Mouse (Mus musculus): ENCODE measurements around the gene Mrpl39. TPM values are rescaled to one million over a fixed set of nuclear protein-coding genes. Genes with fewer than 3 reads are reported as not detected.

Gene Mrpl39
- polyA plus RNA-seq, 1 experiment from 2014 or later = 35.6 TPM

DNA sequence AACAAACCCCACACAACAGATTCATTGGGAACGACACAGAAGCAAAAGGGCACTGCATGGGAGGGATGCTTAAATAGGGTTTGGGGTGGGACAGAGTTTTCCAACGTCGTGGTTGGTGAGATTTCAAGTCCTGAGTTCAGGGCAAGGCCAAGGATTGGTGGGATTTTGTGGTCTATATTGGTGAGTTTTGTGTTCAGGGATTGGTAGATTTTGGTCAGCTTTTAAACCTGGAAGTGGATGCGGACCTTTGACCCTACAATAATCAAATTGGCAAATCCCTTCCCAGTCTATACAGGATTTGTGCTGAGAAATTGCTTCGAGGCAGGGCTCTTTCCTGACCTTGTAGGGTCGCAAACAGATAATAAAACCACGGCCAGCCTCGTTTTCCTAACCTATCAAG, 32.4 kb upstream of the Mrpl39 start:
- Histone ChIP-seq H3K27ac (ENCODE audit: low read depth, low read length) (no peak overlapping the region), H3K9ac (ENCODE audit: low read depth, low read length) (no peak overlapping the region), H3K9me3 (ENCODE audit: control insufficient read depth, low read length) (no peaks in the 10 kb centered on the region), H3K4me2 (ENCODE audit: low read length) (no peak overlapping the region), H3K36me3 (ENCODE audit: control insufficient read depth, insufficient read depth, low read length) (no peaks in the 10 kb centered on the region), H3K27me3 (replicated peaks; ENCODE audit: control insufficient read depth, insufficient read depth, low read length) (no peaks in the 10 kb centered on the region), H3K4me1 (ENCODE audit: control insufficient read depth, insufficient read depth, low read depth, low read length) (no peaks in the 10 kb centered on the region; the same call in 1 of the 2 replicates), H3K4me3 (ENCODE audit: low read length) (no peak overlapping the region)
- no peak for ATAC-seq
- 90% methylated on average over 8 of the region's 8 CpGs for WGBS

GRCm38 (mm10) chr16:84745721-84746306, 10.3 kb upstream of the Mrpl39 start:
- ATAC-seq = no peak
- H3K9ac ChIP-seq (ENCODE audit: low read depth, low read length) = no peak overlapping the region
- no peaks in the 10 kb centered on the region for H3K27me3 ChIP-seq (replicated peaks; ENCODE audit: control insufficient read depth, insufficient read depth, low read length)
- no peak overlapping the region for H3K27ac ChIP-seq (ENCODE audit: low read depth, low read length)
- H3K36me3 ChIP-seq (ENCODE audit: control insufficient read depth, insufficient read depth, low read length) = no peaks in the 10 kb centered on the region
- H3K4me1 ChIP-seq (ENCODE audit: control insufficient read depth, insufficient read depth, low read depth, low read length) = no peaks in the 10 kb centered on the region
- no peaks in the 10 kb centered on the region for H3K9me3 ChIP-seq (ENCODE audit: control insufficient read depth, low read length)
- H3K4me2 ChIP-seq (ENCODE audit: low read length) = no peak overlapping the region
- 71% methylated on average over 6 of the region's 6 CpGs for WGBS
- H3K4me3 ChIP-seq (ENCODE audit: low read length) = no peak overlapping the region

- H3K9me3 ChIP-seq (ENCODE audit: control insufficient read depth, low read length) = no peaks in the 10 kb centered on the region
- H3K4me3 ChIP-seq (ENCODE audit: low read length) = no peak overlapping the region
- no peak for ATAC-seq
- H3K9ac ChIP-seq (ENCODE audit: low read depth, low read length) = no peak overlapping the region
- no peaks in the 10 kb centered on the region for H3K4me1 ChIP-seq (ENCODE audit: control insufficient read depth, insufficient read depth, low read depth, low read length)
- H3K27ac ChIP-seq (ENCODE audit: low read depth, low read length) = no peak overlapping the region
- 54% methylated on average over 10 of the region's 10 CpGs for WGBS
- H3K4me2 ChIP-seq (ENCODE audit: low read length) = no peak overlapping the region
- no peaks in the 10 kb centered on the region for H3K27me3 ChIP-seq (replicated peaks; ENCODE audit: control insufficient read depth, insufficient read depth, low read length)
- no peaks in the 10 kb centered on the region for H3K36me3 ChIP-seq (ENCODE audit: control insufficient read depth, insufficient read depth, low read length)
These were observed 9.4 kb upstream of the Mrpl39 start for GRCm38 (mm10) chr16:84744703-84745490.

- peaks cover 9% of the 10 kb centered on the region for H3K4me1 ChIP-seq (ENCODE audit: control insufficient read depth, insufficient read depth, low read depth, low read length)
These were observed 1.8 kb upstream of the Mrpl39 start for GRCm38 (mm10) chr16:84737358-84737757.

GRCm38 (mm10) chr16:84734806-84735165, 756 bp downstream of the Mrpl39 start:
- peak overlapping the region; percentile 72 for H3K4me2 ChIP-seq (ENCODE audit: low read length)
- H3K9ac ChIP-seq (ENCODE audit: low read depth, low read length) = peak overlapping the region; percentile 80
- WGBS = under 1% methylated on average over 15 of the region's 15 CpGs
- ATAC-seq = peak; percentile 74
- peaks cover 9% of the 10 kb centered on the region for H3K4me1 ChIP-seq (ENCODE audit: control insufficient read depth, insufficient read depth, low read depth, low read length)
- H3K4me3 ChIP-seq (ENCODE audit: low read length) = peak overlapping the region; percentile 70
- no peaks in the 10 kb centered on the region; the same call in 1 of the 2 replicates for H3K27me3 ChIP-seq (replicated peaks; ENCODE audit: control insufficient read depth, insufficient read depth, low read length)
- no peaks in the 10 kb centered on the region for H3K9me3 ChIP-seq (ENCODE audit: control insufficient read depth, low read length)
- peak overlapping the region; percentile 70; the same call in 1 of the 2 replicates for H3K27ac ChIP-seq (ENCODE audit: low read depth, low read length)
- peaks cover 10% of the 10 kb centered on the region for H3K36me3 ChIP-seq (ENCODE audit: control insufficient read depth, insufficient read depth, low read length)

More at GRCm38 (mm10) chr16:84737358-84737757, 1.8 kb upstream of the Mrpl39 start:
- Histone ChIP-seq H3K9me3 (ENCODE audit: control insufficient read depth, low read length) (no peaks in the 10 kb centered on the region), H3K27ac (ENCODE audit: low read depth, low read length) (no peak overlapping the region), H3K27me3 (replicated peaks; ENCODE audit: control insufficient read depth, insufficient read depth, low read length) (no peaks in the 10 kb centered on the region; the same call in 1 of the 2 replicates), H3K9ac (ENCODE audit: low read depth, low read length) (no peak overlapping the region), H3K4me3 (ENCODE audit: low read length) (no peak overlapping the region), H3K36me3 (ENCODE audit: control insufficient read depth, insufficient read depth, low read length) (no peaks in the 10 kb centered on the region), H3K4me2 (ENCODE audit: low read length) (no peak overlapping the region)
- 81% methylated on average over 3 of the region's 3 CpGs for WGBS
- no peak for ATAC-seq

GRCm38 (mm10) chr16:84720670-84721069, 14.9 kb downstream of the Mrpl39 start:
- no peaks in the 10 kb centered on the region for H3K4me1 ChIP-seq (ENCODE audit: control insufficient read depth, insufficient read depth, low read depth, low read length)
- 91% methylated on average over 2 of the region's 2 CpGs for WGBS
- H3K9ac ChIP-seq (ENCODE audit: low read depth, low read length) = no peak overlapping the region
- H3K4me2 ChIP-seq (ENCODE audit: low read length) = no peak overlapping the region
- ATAC-seq = no peak
- H3K4me3 ChIP-seq (ENCODE audit: low read length) = no peak overlapping the region
- H3K9me3 ChIP-seq (ENCODE audit: control insufficient read depth, low read length) = no peaks in the 10 kb centered on the region
- H3K36me3 ChIP-seq (ENCODE audit: control insufficient read depth, insufficient read depth, low read length) = peaks cover 41% of the 10 kb centered on the region
- H3K27ac ChIP-seq (ENCODE audit: low read depth, low read length) = no peak overlapping the region
- H3K27me3 ChIP-seq (replicated peaks; ENCODE audit: control insufficient read depth, insufficient read depth, low read length) = no peaks in the 10 kb centered on the region

GRCm38 (mm10) chr16:84718250-84718649, 17.3 kb downstream of the Mrpl39 start:
- Histone ChIP-seq H3K36me3 (ENCODE audit: control insufficient read depth, insufficient read depth, low read length) (peaks cover 27% of the 10 kb centered on the region), H3K27ac (ENCODE audit: low read depth, low read length) (no peak overlapping the region), H3K4me3 (ENCODE audit: low read length) (no peak overlapping the region), H3K4me2 (ENCODE audit: low read length) (no peak overlapping the region), H3K9ac (ENCODE audit: low read depth, low read length) (no peak overlapping the region), H3K27me3 (replicated peaks; ENCODE audit: control insufficient read depth, insufficient read depth, low read length) (no peaks in the 10 kb centered on the region), H3K4me1 (ENCODE audit: control insufficient read depth, insufficient read depth, low read depth, low read length) (no peaks in the 10 kb centered on the region), H3K9me3 (ENCODE audit: control insufficient read depth, low read length) (no peaks in the 10 kb centered on the region)
- WGBS = 98% methylated on average over 4 of the region's 4 CpGs
- no peak for ATAC-seq

DNA sequence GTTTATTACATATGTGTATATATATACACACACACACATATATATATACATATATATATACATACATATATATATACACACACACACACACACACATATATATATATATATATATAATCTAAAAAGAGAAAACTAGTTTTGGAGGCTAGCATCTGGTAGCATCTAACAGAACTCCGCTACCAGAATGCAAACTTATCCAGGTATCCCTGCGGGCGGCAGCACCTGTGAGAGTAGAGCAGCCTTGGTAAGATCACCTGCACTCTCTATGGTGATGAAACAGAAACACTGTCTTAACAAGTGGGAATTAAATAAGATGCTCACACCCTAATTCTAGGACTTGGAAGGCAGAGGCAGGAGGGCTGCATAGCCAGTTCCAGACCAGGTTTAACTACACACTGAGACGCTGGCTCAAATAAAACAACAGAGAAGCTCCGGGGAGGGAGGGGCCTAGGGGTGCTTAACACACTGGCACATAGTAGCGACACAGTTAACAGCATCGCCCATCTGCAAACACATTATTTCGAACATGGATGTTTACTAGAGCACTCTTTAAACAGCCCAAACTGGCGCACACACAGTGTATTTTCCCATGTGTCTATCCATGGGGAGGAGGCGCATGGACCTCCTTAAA, 17.8 kb downstream of the Mrpl39 start:
- H3K4me1 ChIP-seq (ENCODE audit: control insufficient read depth, insufficient read depth, low read depth, low read length) = no peaks in the 10 kb centered on the region
- no peaks in the 10 kb centered on the region for H3K9me3 ChIP-seq (ENCODE audit: control insufficient read depth, low read length)
- H3K36me3 ChIP-seq (ENCODE audit: control insufficient read depth, insufficient read depth, low read length) = peaks cover 22% of the 10 kb centered on the region
- no peak overlapping the region for H3K9ac ChIP-seq (ENCODE audit: low read depth, low read length)
- ATAC-seq = no peak
- H3K27me3 ChIP-seq (replicated peaks; ENCODE audit: control insufficient read depth, insufficient read depth, low read length) = no peaks in the 10 kb centered on the region
- no peak overlapping the region for H3K27ac ChIP-seq (ENCODE audit: low read depth, low read length)
- H3K4me2 ChIP-seq (ENCODE audit: low read length) = no peak overlapping the region
- no peak overlapping the region for H3K4me3 ChIP-seq (ENCODE audit: low read length)
- 94% methylated on average over 10 of the region's 10 CpGs for WGBS
